Mouse (Mus musculus): ENCODE measurements around the gene Trpv1.
A peak's percentile ranks its signal among the peaks of the same experiment; 100 is the strongest.

Trpv1 gene

DNA sequence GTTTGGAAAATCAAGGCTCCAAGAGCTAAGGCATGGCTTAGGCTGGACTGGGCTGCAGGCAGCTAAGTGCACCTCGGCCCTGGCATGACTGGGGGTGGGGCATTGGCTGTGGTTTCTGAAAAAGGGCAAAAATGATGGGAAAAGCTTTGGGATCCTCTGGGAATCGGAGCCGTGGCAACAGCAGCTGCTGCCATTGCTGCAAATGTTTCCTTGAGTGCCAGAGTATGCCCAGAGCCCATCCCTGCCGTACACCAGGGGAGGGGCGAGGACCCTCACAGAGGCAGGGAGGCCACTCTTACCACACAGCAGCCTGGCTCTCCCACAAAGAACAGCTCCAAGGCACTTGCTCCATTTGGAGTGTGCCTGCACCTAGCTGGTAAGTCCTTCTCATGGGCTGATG is at the start of gene Trpv1:
Trpv1 (plus strand) TSS at position 301 of the 400 bp plus-strand sequence.
- DNase-seq (ENCODE audit: low read depth, low spot score), result no peak

DNA sequence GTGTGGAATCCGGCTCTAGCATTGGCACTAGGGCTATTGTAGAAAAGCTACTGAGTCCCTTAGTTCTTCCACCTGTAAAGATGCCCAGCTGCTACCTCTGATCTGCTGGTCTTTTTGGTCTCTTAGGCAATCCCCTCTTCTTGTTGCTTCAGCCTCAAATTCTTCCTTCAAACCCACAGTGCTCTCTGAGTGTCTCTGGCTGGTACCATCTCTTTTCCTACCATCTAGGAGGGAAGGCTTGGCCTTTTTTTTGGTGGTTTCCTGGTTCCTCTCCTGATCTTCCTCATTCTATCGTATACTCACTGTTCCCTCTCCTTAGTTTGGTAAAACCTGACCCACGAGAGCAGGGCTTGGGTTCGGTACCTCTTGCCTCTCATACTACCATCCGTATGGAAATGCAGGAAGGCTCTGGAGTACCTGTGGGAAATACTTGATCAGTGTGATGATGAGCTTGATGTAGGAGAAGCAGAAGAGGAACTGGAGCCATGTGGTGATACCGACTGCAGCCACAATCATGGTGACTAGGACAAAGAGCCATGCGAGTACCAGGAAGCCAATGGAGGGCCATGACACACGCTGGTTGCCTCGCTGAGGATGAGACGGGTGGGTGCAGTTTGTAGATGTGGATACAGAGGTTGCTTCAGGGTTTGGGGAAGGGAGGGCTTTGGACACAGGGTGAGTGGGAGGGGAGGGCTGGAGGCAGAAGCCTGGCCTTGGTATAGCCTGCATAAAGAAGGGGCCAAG is 48.0 kb upstream of the Trpv1 start:
- no peak for DNase-seq (ENCODE audit: low read depth, low spot score)

DNA sequence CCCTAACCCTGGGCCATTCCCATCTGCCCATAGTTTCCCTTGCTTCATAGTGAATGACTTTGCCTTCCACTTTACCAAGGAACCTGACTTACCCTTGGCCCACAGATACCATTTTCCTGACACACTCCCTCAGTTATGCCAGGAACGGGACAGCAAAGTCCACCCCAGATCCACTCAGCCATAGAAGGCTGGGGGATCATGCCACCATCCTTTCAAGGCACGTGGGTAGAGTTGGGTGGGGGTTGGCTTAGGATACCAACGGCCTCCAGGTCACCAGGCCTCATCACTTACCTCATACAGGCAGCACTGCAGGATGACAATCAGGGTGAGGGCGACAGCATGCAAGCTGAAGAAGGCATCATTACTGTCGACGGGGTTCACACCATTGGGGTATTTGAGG is 46.9 kb upstream of the Trpv1 start:
- no peak for DNase-seq (ENCODE audit: low read depth, low spot score)

GRCm38 (mm10) chr11:73193047-73193446 is 41.0 kb upstream of the Trpv1 start:
- no peak for DNase-seq (ENCODE audit: low read depth, low spot score)

- no peak for DNase-seq (ENCODE audit: low read depth, low spot score)
Observed at GRCm38 (mm10) chr11:73194444-73194843, 39.6 kb upstream of the Trpv1 start.

DNA sequence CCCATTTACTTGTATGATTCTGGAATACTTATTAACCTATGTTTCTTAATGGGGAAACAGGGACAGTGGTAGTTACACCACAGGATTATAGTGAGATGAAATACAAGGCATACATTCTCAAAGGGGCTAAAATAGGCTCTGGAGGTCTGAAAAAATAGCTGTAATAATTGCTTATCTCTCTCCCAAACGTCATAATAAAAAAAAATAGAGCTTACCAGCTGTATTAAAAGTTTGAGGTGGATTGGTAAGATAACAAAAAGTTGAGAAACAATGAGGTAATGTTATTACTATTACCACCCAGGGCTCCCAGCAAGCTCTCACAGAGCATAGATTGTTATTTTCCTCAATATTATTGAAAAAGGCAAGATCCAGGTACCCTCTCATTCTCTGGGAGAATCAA is 35.9 kb upstream of the Trpv1 start:
- DNase-seq (ENCODE audit: low read depth, low spot score), result no peak

GRCm38 (mm10) chr11:73198603-73199229 is 35.4 kb upstream of the Trpv1 start, which contains the start of gene Ctns:
TSS of gene Ctns (minus strand) at chr11:73199042.
- peak; percentile 77 for DNase-seq (ENCODE audit: low read depth, low spot score)

- peak; percentile 87 for DNase-seq (ENCODE audit: low read depth, low spot score)
Observed at GRCm38 (mm10) chr11:73199230-73199712, 34.8 kb upstream of the Trpv1 start, which contains the start of gene Shpk. TSS of gene Shpk (plus strand) at chr11:73199460.

DNA sequence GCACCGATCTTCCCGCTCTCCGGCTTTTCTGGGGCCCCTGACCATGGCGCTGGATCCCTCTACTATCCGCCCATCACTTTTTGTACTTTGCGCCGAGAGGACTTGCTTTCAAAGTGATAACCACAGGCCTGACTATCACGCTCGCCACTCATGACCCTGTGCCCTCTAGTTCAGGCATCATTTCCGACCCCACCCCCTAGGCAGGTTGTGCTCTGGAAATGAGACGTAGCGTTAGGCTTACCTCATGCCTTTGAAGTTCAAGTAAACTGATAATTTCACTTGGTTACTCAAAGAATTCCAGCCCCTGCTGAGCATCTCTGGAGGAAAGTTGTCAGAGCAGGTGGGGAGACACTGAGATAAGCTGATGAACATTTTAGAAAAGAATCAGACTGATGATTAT is 34.2 kb upstream of the Trpv1 start:
- DNase-seq (ENCODE audit: low read depth, low spot score), result no peak

DNA sequence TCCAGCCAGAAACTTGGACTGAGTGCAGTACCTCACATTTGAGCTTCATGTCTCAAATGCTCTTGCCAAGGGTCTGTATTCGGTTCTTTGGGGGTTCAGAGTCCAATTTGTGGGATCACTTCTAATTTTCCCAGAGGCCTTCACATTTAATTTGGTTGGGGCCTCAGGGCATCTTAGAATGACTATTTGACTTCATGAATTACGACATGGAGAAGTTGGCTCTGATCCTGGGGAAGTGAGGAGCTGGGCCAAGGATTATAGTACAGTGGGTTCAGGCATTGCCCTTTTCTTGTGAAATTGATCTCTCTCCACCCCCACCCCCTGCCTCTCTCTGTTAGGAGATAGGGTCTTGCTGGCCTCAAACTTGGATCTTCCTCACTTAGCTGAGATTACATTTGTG is 33.1 kb upstream of the Trpv1 start:
- no peak for DNase-seq (ENCODE audit: low read depth, low spot score)

GRCm38 (mm10) chr11:73201597-73201996 is 32.5 kb upstream of the Trpv1 start:
- DNase-seq (ENCODE audit: low read depth, low spot score), result no peak

- no peak for DNase-seq (ENCODE audit: low read depth, low spot score)
Observed at GRCm38 (mm10) chr11:73203895-73204294, 30.2 kb upstream of the Trpv1 start.

DNA sequence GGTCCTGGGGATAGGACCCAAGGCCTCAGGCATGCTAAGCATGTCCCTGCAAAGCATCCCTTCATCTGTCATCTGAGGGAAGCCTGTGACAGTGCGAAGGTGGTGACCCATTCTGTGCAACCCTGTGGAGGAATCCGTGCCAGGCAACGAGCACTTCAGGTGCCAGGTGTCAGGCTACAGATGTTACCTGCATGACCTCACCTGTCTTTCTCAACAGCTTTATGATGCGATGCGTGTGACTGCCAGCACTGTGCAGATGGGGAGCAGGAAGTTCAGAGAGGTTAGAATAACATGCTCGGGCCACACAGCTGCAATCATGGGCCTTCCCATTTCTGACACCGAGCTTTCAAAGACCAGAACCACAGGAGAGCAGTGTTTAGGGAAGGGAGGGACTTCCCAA is 28.9 kb upstream of the Trpv1 start:
- no peak for DNase-seq (ENCODE audit: low read depth, low spot score)

DNA sequence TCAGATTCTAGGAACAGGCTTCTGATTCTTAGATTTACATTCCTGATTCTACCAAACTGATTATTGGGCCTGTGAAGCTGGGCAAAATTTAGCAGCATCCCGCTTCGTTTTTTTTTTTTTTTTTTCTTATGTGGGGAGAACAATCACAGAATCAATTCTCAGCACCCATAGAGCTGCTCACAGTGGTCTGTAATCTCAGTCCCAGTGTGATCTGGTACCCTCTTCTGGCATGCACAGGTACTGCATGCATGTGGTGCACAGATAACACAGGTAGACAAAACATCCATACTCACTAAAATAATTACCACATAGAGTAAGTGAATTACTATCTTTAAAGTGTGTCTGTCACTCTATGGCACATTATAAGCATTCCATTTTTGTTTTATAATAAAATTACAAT is 26.5 kb upstream of the Trpv1 start:
- DNase-seq (ENCODE audit: low read depth, low spot score), result no peak

- DNase-seq (ENCODE audit: low read depth, low spot score), result no peak
Observed at GRCm38 (mm10) chr11:73213956-73214355, 20.1 kb upstream of the Trpv1 start.

GRCm38 (mm10) chr11:73219671-73220070 is 14.4 kb upstream of the Trpv1 start:
- DNase-seq (ENCODE audit: low read depth, low spot score), result no peak

DNA sequence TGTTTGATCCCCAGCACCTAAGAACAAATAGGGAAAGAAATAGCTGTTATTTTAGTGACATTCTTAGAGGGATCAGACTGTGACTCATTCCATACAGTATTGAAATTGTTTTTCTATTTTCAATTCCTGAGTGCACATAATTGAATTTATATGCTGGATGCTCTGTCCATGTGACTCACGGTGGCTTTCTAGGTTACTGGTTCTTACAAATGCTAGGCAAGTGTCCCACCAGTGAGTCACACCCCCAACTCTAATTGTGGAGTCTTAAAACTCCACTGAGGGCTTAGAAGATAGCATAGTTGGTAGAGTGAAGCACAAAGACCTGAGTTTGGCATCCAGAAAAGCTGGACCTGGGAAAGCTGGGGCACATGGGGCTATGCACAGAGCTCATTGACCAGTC is 13.4 kb upstream of the Trpv1 start:
- DNase-seq (ENCODE audit: low read depth, low spot score), result no peak

GRCm38 (mm10) chr11:73222846-73223245 is 11.2 kb upstream of the Trpv1 start:
- DNase-seq (ENCODE audit: low read depth, low spot score), result no peak

GRCm38 (mm10) chr11:73223966-73224365 is 10.1 kb upstream of the Trpv1 start:
- DNase-seq (ENCODE audit: low read depth, low spot score), result no peak

GRCm38 (mm10) chr11:73225856-73226255 is 8.2 kb upstream of the Trpv1 start:
- DNase-seq (ENCODE audit: low read depth, low spot score), result no peak

GRCm38 (mm10) chr11:73228881-73229280 is 5.2 kb upstream of the Trpv1 start:
- no peak for DNase-seq (ENCODE audit: low read depth, low spot score)

DNA sequence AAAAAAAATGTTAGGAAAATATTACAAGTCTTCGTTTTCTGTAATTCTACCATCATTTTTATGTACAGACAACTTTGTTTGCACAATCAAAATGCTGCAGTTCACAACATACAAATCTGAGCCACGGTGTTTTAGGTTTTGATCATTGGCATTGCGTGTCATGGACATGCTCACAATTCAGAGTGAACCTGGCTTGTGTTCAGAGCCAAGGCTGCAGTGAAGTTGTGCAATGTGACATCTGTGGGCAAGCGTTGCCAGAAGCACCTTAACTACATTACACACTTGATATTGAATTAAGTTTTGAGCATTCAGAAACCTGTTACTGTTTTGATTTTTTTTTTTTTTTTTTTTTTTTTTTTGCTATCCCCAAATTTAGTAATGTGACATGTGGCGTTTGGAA is 4.0 kb upstream of the Trpv1 start:
- no peak for DNase-seq (ENCODE audit: low read depth, low spot score)

DNA sequence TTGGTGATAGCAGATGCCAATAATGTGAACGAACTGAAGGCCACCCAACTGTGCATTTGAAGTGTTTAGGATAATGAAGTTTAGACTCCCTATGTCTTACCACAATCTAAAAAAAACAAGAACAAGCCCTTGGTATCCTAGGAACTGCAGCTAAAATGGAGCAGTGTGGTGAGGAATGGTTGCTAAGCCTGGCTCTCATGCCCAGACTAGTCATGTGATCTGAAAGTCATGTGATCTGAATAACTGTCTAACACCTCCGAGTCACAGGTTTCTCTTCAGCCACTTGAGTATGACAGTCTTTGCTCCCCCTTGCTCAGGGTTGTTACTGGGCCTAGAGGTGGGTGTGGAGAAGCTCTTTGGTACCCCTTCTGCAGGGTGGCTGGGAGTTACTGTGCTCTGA is 1.6 kb upstream of the Trpv1 start:
- DNase-seq (ENCODE audit: low read depth, low spot score), result no peak
